Mouse (Mus musculus): ENCODE measurements around the gene Vmn1r227. TPM values are rescaled to one million over a fixed set of nuclear protein-coding genes. Genes with fewer than 3 reads are reported as not detected.

Gene Vmn1r227
- total RNA-seq (2023), result not detected

GRCm38 (mm10) chr17:20729543-20729942, at the start of gene Vmn1r227:
Gene Vmn1r227, plus strand, starts transcription at chr17:20729843.

GRCm38 (mm10) chr17:20682543-20682942, 47.1 kb upstream of the Vmn1r227 start, which contains the start of gene Vmn1r226:
Gene Vmn1r226, plus strand, starts transcription at chr17:20682843.

GRCm38 (mm10) chr17:20786057-20786456, 56.4 kb downstream of the Vmn1r227 start, which contains the start of gene Vmn1r228:
Gene Vmn1r228, minus strand, starts transcription at chr17:20786157.

Other genes with a start within 250 kb of the Vmn1r227 start
- gene Vmn2r108, start 248.5 kb upstream of the Vmn1r227 start, total RNA-seq (2023), result not detected
- gene Vmn1r225, start 231.7 kb upstream of the Vmn1r227 start, total RNA-seq (2023), result not detected
- gene Vmn2r109, start 165.1 kb upstream of the Vmn1r227 start, total RNA-seq (2023), result not detected
- gene Vmn2r110, start 133.4 kb upstream of the Vmn1r227 start, total RNA-seq (2023), result not detected
- not detected for gene Fpr-rs3, start 105.0 kb upstream of the Vmn1r227 start, total RNA-seq (2023)
- not detected for gene Vmn1r226, start 47.0 kb upstream of the Vmn1r227 start, total RNA-seq (2023)
- gene Vmn1r228, start 56.3 kb downstream of the Vmn1r227 start, total RNA-seq (2023), result not detected
- under 1 TPM in 1 of 2 experiments, not detected in 1; 0.04 TPM for gene Vmn1r229, start 81.7 kb downstream of the Vmn1r227 start, total RNA-seq (2023)
- gene Vmn1r230, start 110.6 kb downstream of the Vmn1r227 start, total RNA-seq (2023), result not detected
- not detected for gene Vmn1r231, start 175.2 kb downstream of the Vmn1r227 start, total RNA-seq (2023)
- gene Vmn1r232, start 189.9 kb downstream of the Vmn1r227 start, total RNA-seq (2023), result not detected
- gene Ppp2r1a, start 215.5 kb downstream of the Vmn1r227 start, total RNA-seq (2023), result 100 to 1,000 TPM; 232 to 240 TPM

Data from neutrophil, adult 59 days (primary cell).